Mouse (Mus musculus): ENCODE data around the gene Khsrp.

Khsrp gene

DNA sequence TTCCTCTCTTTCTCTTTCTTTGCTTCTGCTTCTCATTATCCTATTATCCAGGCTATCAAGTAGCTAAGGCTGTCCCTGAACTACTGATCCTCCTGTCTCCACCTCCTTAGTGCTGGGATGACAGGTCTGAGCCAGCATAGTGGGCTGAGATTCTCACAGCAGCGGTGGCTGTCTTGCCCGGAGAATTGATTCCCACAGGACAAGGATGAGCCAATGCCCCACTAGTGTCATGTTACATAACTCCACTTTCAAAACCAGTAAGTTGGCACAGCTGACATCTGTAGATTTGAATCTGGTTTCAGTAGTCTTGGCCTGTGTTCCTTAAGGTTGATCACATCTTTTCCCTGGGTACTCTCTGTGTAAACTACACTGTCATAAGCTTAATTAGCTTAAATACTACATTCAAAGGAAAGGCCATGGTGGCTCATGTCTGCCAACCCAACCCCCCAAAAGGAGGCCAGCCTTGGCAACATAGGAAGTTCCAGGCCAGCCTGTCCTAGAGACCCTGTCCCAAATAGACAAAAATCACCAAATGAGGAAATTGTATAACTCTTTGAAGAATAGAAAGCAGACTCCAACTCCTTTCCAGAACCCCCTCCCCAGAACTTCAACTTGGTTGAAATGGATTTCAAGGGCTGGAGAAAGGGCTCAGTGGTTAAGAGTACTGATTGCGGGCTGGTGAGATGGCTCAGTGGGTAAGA is 45.1 kb downstream of the Khsrp start:
- no peak for DNase-seq (ENCODE audit: low spot score)

DNA sequence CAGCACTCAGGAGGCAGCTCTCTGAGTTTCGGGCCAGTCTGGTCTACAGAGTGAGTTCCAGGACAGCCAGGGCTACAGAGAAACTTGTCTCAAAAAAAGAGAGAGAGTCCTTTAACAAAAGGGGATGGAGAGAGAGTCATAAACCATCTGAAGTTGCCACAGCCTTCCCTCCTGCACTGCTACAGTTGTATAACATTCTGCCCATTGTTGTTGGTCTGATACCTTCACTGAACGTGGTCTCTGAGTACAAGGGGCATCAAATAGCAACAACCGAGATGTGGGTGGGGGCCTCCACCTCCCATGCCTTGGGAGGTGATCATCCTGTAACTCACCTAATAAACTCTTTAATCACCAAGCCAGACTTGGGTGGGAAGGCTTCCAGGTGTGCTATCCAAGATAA is 45.7 kb downstream of the Khsrp start:
- no peak for DNase-seq (ENCODE audit: low spot score)

GRCm38 (mm10) chr17:56984886-56985285 is 46.4 kb downstream of the Khsrp start:
- DNase-seq (ENCODE audit: low spot score) = no peak

GRCm38 (mm10) chr17:56982013-56982412 is 49.3 kb downstream of the Khsrp start, which contains the start of gene Acer1:
Gene Acer1 (minus strand): TSS chr17:56982126.
- no peak for DNase-seq (ENCODE audit: low spot score)

GRCm38 (mm10) chr17:56981049-56981448 is 50.3 kb downstream of the Khsrp start:
- no peak for DNase-seq (ENCODE audit: low spot score)

GRCm38 (mm10) chr17:56979524-56979923 is 51.8 kb downstream of the Khsrp start:
- no peak for DNase-seq (ENCODE audit: low spot score)

- DNase-seq (ENCODE audit: low spot score) = no peak
These were observed 54.6 kb downstream of the Khsrp start for GRCm38 (mm10) chr17:56976531-56977390.

GRCm38 (mm10) chr17:56975391-56975790 is 55.9 kb downstream of the Khsrp start:
- DNase-seq (ENCODE audit: low spot score) = no peak

DNA sequence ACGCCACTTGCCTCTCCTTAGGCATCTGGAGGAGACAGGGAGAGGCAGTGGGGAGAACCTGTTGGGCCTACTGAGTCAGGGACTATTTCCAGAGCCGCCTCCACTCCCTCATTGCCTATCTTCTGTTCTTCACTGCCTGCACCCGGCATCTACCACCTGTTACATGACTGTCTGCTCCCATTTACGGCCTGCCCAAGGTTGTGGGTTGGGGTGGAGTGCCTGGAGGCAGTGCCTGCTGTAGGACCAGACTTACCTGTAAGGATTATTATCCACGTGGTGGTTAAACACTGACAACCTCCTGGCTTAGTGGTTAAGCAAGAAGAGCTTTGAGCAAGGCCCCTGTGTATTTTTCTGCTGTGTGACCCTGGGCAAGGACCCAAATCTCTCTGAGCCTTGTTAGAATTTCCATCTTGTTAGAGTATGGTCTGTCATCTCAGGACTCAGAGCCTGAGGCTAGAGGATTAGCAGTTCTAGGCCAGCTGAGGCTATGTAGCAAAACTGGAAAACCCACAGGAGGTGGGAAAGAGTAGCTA is 56.5 kb downstream of the Khsrp start:
- DNase-seq (ENCODE audit: low spot score) = no peak

DNA sequence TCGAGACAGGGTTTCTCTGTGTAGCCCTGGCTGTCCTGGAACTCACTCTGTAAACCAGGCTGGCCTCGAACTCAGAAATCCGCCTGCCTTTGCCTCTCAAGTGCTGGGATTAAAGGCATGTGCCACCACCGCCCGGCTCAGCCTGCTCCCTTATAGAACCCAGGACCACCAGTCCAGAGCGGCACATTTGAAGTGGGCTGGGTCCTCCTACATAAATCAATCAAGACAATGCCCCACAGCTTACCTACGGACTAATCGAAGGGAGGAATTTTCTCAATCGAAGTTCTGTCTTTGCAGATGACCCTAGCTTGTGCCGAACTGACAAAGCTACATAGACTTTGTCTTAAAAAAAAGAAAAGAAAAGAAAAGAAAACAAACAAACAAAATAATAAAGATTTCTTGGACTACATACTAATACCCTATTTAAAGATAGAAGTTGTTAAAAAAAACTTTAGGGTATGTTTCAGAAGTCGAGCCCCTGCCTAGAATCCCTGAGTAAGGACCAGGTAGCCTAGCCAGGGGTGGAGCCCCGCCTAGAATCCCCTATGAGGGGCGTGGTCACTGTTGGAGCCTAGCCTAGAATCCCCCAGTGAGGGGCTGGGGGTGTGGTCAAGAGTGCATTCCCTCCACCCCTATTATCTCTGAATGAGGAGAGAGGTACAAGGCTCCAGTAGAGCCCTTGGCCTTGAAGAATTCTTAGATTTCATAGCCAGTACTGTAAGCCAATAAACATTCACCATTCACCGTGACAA is 57.2 kb downstream of the Khsrp start:
- DNase-seq (ENCODE audit: low spot score) = no peak

Data from layer of hippocampus, adult 9-10 months (tissue).